Mouse (Mus musculus) CH12.LX (cell line): Measurements from ENCODE around the gene Kcna6. TPM values are rescaled to one million over a fixed set of nuclear protein-coding genes. Genes with fewer than 3 reads are reported as not detected.

Experiments used
- DNase-seq: peaks from one replicate; pipeline ENCODE4 v3.0.0-alpha.2; 2013; ENCODE audit errors: extremely low read depth
- H3K27ac ChIP-seq: 2 replicates; pipeline ENCODE4 v1.5.1; 2012; ENCODE audit warnings: low read depth, mild to moderate bottlenecking, control low read depth, moderate library complexity; ENCODE audit not compliant: insufficient read depth
- H3K27me3 ChIP-seq: replicated peaks from 2 replicates; pipeline ENCODE3; 2012; ENCODE audit warnings: inconsistent platforms
- H3K36me3 ChIP-seq, 2 experiments: replicated peaks in 1 of 2; 2 replicates each; pipeline versions ENCODE3 to v1.6.1; 2012; ENCODE audit warnings: inconsistent platforms in 1 of 2, low read length in 1 of 2, mild to moderate bottlenecking in 1 of 2, mixed read lengths in 1 of 2, moderate library complexity in 1 of 2; ENCODE audit not compliant: control insufficient read depth in 1 of 2, insufficient read depth in 1 of 2
- H3K4me1 ChIP-seq, 2 experiments: 2 replicates each; pipeline ENCODE4 v1.6.1; 2012; ENCODE audit warnings: inconsistent platforms in 1 of 2, moderate library complexity in 1 of 2; ENCODE audit not compliant: insufficient read depth in 2 of 2, control insufficient read depth in 1 of 2
- H3K4me2 ChIP-seq: 2 replicates; pipeline ENCODE4 v1.6.1; 2012; ENCODE audit warnings: low read depth, mild to moderate bottlenecking, control low read depth; ENCODE audit not compliant: poor library complexity, insufficient read depth, severe bottlenecking
- H3K4me3 ChIP-seq, 3 experiments: fragments of 150-350 bp in 1 of 3; sonication (generic) in 1 of 3; replicated peaks in 1 of 3; 2 replicates each; pipeline versions ENCODE3 to v1.5.1; 2011 to 2012; ENCODE audit warnings: low read depth in 2 of 3, low read length in 2 of 3, mild to moderate bottlenecking in 2 of 3, moderate library complexity in 2 of 3, control low read depth in 1 of 3, improper control_type of control experiment in 1 of 3, inconsistent platforms in 1 of 3, mixed read lengths in 1 of 3; ENCODE audit not compliant: poor library complexity in 1 of 3
- H3K79me2 ChIP-seq: replicated peaks from 2 replicates; pipeline ENCODE4 v1.6.1; 2012; ENCODE audit warnings: mild to moderate bottlenecking, moderate library complexity; ENCODE audit not compliant: control insufficient read depth, poor library complexity, insufficient read depth, severe bottlenecking; ENCODE audit errors: extremely low read depth
- H3K9ac ChIP-seq: 2 replicates; pipeline ENCODE4 v1.6.1; 2012; ENCODE audit warnings: low read depth, mild to moderate bottlenecking, control low read depth, moderate library complexity; ENCODE audit not compliant: insufficient read depth
- H3K9me3 ChIP-seq: replicated peaks from 2 replicates; pipeline ENCODE3; 2012; ENCODE audit warnings: low read length, inconsistent platforms, mixed read lengths
- BHLHE40 ChIP-seq: IDR thresholded peaks from 2 replicates; pipeline ENCODE4 v1.6.1; 2011; ENCODE audit warnings: mild to moderate bottlenecking, low read depth, low read length, improper control_type of control experiment
- CHD2 ChIP-seq: IDR thresholded peaks from 2 replicates; pipeline ENCODE4 v1.6.1; 2011; ENCODE audit warnings: low read length, improper control_type of control experiment
- CTCF ChIP-seq, 2 experiments: IDR thresholded peaks in 1 of 2; conservative IDR thresholded peaks in 1 of 2; 2 replicates each; pipeline ENCODE4 v1.5.1; 2011 to 2012; ENCODE audit warnings: low read depth in 2 of 2, low read length in 2 of 2, improper control_type of control experiment in 1 of 2, inconsistent platforms in 1 of 2, mild to moderate bottlenecking in 1 of 2, moderate library complexity in 1 of 2
- E2F4 ChIP-seq: IDR thresholded peaks from 2 replicates; pipeline ENCODE4 v1.6.1; 2011; ENCODE audit warnings: low read depth, low read length, improper control_type of control experiment; ENCODE audit not compliant: insufficient replicate concordance
- ETS1 ChIP-seq: conservative IDR thresholded peaks from 2 replicates; pipeline ENCODE4 v1.6.1; 2012; ENCODE audit warnings: low read depth, mild to moderate bottlenecking, inconsistent platforms, low read length, improper control_type of control experiment, moderate library complexity
- GABPA ChIP-seq: IDR thresholded peaks from 2 replicates; pipeline ENCODE4 v1.6.1; 2012; ENCODE audit warnings: low read depth, low read length, improper control_type of control experiment, inconsistent platforms; ENCODE audit not compliant: insufficient replicate concordance
- HCFC1 ChIP-seq: IDR thresholded peaks from 2 replicates; pipeline ENCODE4 v1.6.1; 2012; ENCODE audit warnings: low read depth, mild to moderate bottlenecking, inconsistent platforms, low read length, improper control_type of control experiment
- JUN ChIP-seq: IDR thresholded peaks from 2 replicates; pipeline ENCODE4 v1.6.1; 2011; ENCODE audit warnings: low read depth, mild to moderate bottlenecking, low read length, improper control_type of control experiment, moderate library complexity; ENCODE audit not compliant: insufficient read depth
- MAFK ChIP-seq: IDR thresholded peaks from 2 replicates; pipeline ENCODE4 v1.6.1; 2011; ENCODE audit warnings: low read length, improper control_type of control experiment; ENCODE audit not compliant: insufficient replicate concordance
- MXI1 ChIP-seq: IDR thresholded peaks from 2 replicates; pipeline ENCODE4 v1.6.1; 2011; ENCODE audit warnings: mild to moderate bottlenecking, low read depth, low read length, improper control_type of control experiment
- PAX5 ChIP-seq: IDR thresholded peaks from 2 replicates; pipeline ENCODE4 v1.6.1; 2012; ENCODE audit warnings: low read length, inconsistent platforms, mixed read lengths
- POLR2A ChIP-seq: IDR thresholded peaks from 2 replicates; pipeline ENCODE4 v1.6.1; 2011; ENCODE audit warnings: low read depth, mild to moderate bottlenecking, improper control_type of control experiment, low read length
- SIN3A ChIP-seq: IDR thresholded peaks from 2 replicates; pipeline ENCODE4 v1.6.1; 2012; ENCODE audit warnings: low read length, improper control_type of control experiment, inconsistent platforms
- SMC3 ChIP-seq: IDR thresholded peaks from 2 replicates; pipeline ENCODE4 v1.6.1; 2011; ENCODE audit warnings: low read depth, low read length, improper control_type of control experiment
- UBTF ChIP-seq: IDR thresholded peaks from 2 replicates; pipeline ENCODE4 v1.6.1; 2012; ENCODE audit warnings: low read depth, mild to moderate bottlenecking, inconsistent platforms, low read length, improper control_type of control experiment, moderate library complexity
- USF1 ChIP-seq: IDR thresholded peaks from 2 replicates; pipeline ENCODE4 v1.6.1; 2014; ENCODE audit warnings: low read depth, mild to moderate bottlenecking, inconsistent platforms, low read length, improper control_type of control experiment
- USF2 ChIP-seq: conservative IDR thresholded peaks from 2 replicates; pipeline ENCODE4 v1.6.1; 2011; ENCODE audit warnings: low read depth, low read length, improper control_type of control experiment
- ZC3H11A ChIP-seq: IDR thresholded peaks from 2 replicates; pipeline ENCODE4 v1.6.1; 2012; ENCODE audit warnings: low read depth, mild to moderate bottlenecking, inconsistent platforms, low read length, improper control_type of control experiment
- ZKSCAN1 ChIP-seq: IDR thresholded peaks from 2 replicates; pipeline ENCODE4 v1.6.1; 2012; ENCODE audit warnings: low read depth, inconsistent platforms, low read length, improper control_type of control experiment, borderline replicate concordance
- dilution Hi-C: fragments of 300-500 bp; cut with MboI; formaldehyde crosslinking; loops from 2 replicates; pipeline ENCODE4 v1.14.3; 2020; ENCODE audit warnings: low sequenced_read_pairs; ENCODE audit not compliant: extremely low pct_unique_long_range_greater_than_20kb, extremely low pct_ligation_motif_present
- in situ Hi-C: fragments of 300-500 bp; cut with MboI; formaldehyde crosslinking; loops from 3 replicates; pipeline ENCODE4 v1.14.3; 2019; ENCODE audit warnings: low sequenced_read_pairs, low pct_ligation_motif_present, low pct_unique_long_range_greater_than_20kb, mixed read lengths
- polyA plus RNA-seq: library from polyadenylated mRNA; unstranded; fragments of >175 nt; gene quantifications from 2 replicates; pipeline ENCODE4 v1.2.1, GENCODE M21; 2012; ENCODE audit warnings: low read depth; ENCODE audit not compliant: insufficient read length
- total RNA-seq, 2 experiments: library from RNA; depleted of rRNA; stranded (reverse); fragments of 300-350 nt in 1 of 2; fragments of >200 nt in 1 of 2; gene quantifications; 2 replicates each; pipeline ENCODE4 v1.2.3; 2012 to 2014

Gene Kcna6
- total and polyA plus RNA-seq, 3 experiments, result not detected

GRCm38 (mm10) chr6:126767610-126768532 is 27.4 kb upstream of the Kcna6 start:
- Histone ChIP-seq H3K36me3 (no peaks in the 10 kb centered on the region), H3K4me3 (no peak overlapping the region), H3K4me1 (peaks cover 7 to 9% of the 10 kb centered on the region in 2 experiments; a peak in 3 of 4 replicates), H3K4me2 (peak overlapping the region; percentile 33; the same call in 1 of the 2 replicates), H3K79me2 (no peaks in the 10 kb centered on the region), H3K27ac (no peak overlapping the region), H3K9ac (no peak overlapping the region), H3K9me3 (no peaks in the 10 kb centered on the region), H3K27me3 (peaks cover 48% of the 10 kb centered on the region)
- dilution Hi-C loops, result no loop called here
- in situ Hi-C loops, result no loop called here
- TF ChIP-seq CTCF (conservative IDR thresholded peaks at IDR 0.05 in 1 of 2, IDR thresholded peaks at IDR 0.05 in 1 of 2; ENCODE audit: low read depth in 2 of 2, low read length in 2 of 2) (no peak), USF2 (no peak), CHD2 (no peak), MAFK (no peak), USF1 (no peak), ZC3H11A (no peak), SIN3A (no peak), ETS1 (no peak), MXI1 (no peak), POLR2A (no peak), HCFC1 (no peak), GABPA (no peak)
- DNase-seq, result no peak

- Histone ChIP-seq H3K4me2 (peak overlapping the region; percentile 33; the same call in 1 of the 2 replicates), H3K4me3 (no peak overlapping the region), H3K4me1 (peaks cover 7 to 9% of the 10 kb centered on the region in 2 experiments; a peak in 3 of 4 replicates), H3K27me3 (peaks cover 47% of the 10 kb centered on the region), H3K9me3 (no peaks in the 10 kb centered on the region), H3K27ac (no peak overlapping the region), H3K9ac (no peak overlapping the region), H3K79me2 (no peaks in the 10 kb centered on the region), H3K36me3 (no peaks in the 10 kb centered on the region)
- in situ Hi-C loops, result no loop called here
- no peak for TF ChIP-seq POLR2A
- no peak for TF ChIP-seq PAX5
- TF ChIP-seq ETS1, result no peak
- no peak for TF ChIP-seq BHLHE40
- no peak for TF ChIP-seq JUN
- TF ChIP-seq GABPA, result no peak
- no peak for TF ChIP-seq CTCF (conservative IDR thresholded peaks at IDR 0.05 in 1 of 2, IDR thresholded peaks at IDR 0.05 in 1 of 2; ENCODE audit: low read depth in 2 of 2, low read length in 2 of 2)
- TF ChIP-seq ZKSCAN1, result no peak
- no peak for TF ChIP-seq UBTF
- TF ChIP-seq E2F4, result no peak
- TF ChIP-seq SMC3, result no peak
- dilution Hi-C loops, result no loop called here
- no peak for DNase-seq
These were observed 26.1 kb upstream of the Kcna6 start for GRCm38 (mm10) chr6:126766552-126766951.
